Mouse (Mus musculus) CH12F3 (cell line): ENCODE data around the gene Cd79b.

Experiments used
- in situ Hi-C: fragments of 300-500 bp; cut with MboI; formaldehyde crosslinking; loops from 2 replicates; pipeline ENCODE4 v1.14.3; 2020; ENCODE audit warnings: low sequenced_read_pairs

Gene Cd79b

DNA sequence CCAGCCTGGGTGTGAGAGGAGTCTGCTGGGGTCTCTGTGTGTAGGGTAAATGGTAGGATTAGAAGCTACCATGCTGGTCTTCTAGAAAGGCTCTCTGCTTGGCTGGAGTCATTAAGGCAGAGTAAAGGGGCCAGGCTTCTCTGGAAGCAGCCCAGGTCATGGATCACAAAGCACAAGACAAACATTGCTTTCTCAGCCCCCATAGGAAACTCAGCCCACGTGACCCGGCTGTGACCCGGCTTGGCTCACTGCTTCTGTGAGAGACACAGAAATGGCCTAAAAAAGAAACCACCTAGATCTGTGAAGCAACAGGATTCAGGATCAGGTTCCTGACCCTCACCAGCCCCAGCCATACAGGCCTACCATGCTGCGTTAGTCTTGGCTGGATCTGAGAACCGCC, 10.3 kb upstream of the Cd79b start:
- in situ Hi-C loops = loop anchor here (5.0 kb wide), 1 partner anchor 67 kb away; no protein-coding TSS in a partner anchor

DNA sequence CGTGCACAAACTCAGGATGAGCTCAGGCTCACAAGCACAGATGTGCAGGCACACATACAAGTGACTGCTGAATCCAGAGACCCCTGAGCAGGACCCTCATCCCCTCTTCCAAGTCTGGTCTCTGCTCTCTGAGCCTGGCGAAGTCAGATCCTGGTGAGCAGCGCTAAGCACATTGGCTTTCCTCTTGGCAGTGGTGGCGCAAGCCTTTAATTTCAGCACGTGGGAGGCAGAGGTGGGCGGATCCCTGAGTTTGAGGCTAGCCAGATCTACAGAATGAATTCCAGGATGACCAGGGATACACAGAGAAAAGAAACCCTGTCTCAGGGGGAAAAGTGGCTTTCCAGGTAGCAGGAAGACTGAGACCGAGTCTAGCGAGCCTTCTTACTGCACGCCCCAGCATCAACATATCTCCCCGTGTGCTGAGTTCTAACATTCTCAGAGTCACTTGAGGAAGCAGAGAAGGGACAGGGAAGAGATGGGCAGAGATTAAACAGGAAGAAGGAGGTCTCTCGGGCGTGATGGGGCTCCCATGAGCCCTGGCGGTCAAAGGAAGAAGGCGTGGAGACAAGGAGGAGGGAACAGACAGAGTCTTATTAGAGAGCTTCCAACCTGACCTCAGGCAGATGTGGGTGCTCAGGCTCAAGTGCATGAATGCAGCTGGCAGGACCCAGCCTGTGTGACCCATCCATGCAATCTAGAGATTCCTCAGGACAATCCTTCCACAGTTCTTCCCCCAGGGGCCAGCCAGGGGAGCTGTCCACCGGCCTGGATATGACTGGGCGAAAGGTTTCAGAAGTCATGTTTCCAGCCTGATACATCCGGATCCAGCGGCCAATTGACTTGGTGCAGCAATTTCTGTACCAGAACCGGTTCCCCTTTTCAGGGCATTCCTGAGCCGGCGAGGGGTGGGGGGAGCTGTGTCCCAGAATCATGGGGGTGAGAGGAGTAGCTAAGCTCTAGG, 4.1 kb upstream of the Cd79b start:
- in situ Hi-C loops = no loop called here

DNA sequence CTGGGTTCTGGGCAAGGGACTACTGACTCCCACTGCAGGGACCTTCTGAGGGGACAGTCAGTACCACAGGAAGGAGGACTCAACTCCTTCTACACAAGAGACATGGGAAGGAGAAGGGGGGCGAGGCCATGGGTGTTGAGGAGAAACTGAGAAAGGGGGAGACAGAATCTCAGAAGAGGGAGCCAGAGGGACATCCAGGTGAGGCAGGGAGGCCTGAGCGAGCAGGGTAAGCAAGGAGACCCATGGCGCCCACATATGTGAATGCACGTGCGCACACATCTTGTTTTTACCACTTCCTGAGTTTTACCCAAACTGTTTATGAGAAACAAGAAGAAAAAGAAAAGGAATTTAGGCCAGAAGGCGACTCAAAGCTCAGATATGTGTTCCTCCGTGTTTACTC, 3.2 kb upstream of the Cd79b start:
- in situ Hi-C loops = no loop called here

DNA sequence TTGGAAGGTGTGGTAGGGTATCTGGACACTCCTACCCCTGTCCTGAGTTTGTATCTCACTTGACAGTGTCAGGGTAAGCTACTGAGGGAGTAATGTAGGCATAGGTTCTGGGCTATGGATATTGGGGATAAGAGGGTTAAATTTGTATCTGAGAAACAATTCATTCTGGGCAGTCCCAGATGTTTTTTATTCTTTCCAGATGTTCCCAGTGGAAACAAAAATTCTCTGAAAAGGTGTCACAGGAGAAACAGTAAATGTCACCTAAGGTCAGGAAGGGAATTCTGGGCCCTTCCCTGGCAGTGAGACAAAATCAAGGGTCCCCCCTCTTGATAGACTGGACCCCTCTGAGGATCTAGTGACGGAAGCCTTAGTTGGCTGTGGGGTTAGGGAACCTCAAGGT, 1.9 kb upstream of the Cd79b start:
- in situ Hi-C loops = no loop called here

- in situ Hi-C loops = no loop called here
Measured at GRCm38 (mm10) chr11:106313533-106313932, 1.0 kb downstream of the Cd79b start.

GRCm38 (mm10) chr11:106310123-106310522, 4.4 kb downstream of the Cd79b start:
- in situ Hi-C loops = no loop called here

GRCm38 (mm10) chr11:106308162-106308561, 6.4 kb downstream of the Cd79b start:
- in situ Hi-C loops = no loop called here

DNA sequence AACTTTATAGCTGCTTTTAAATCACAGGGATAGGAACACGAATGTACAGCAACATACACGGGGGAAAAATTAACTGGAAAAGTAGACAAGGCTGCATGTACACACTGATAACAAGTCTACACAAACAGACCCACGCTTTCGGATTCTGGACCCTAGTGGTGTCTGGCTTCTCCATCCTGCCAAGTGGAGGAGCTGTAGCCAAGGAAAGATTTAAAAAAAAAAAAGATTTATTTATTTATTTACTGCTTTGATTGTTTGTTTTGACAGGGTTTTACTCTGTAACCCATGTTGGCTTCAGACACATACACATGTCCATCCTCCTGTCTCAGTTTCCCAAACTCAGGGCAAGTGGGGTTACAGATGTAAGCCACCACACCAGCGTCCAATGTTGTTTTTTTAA, 7.1 kb downstream of the Cd79b start:
- in situ Hi-C loops = no loop called here

- in situ Hi-C loops = no loop called here
Measured at GRCm38 (mm10) chr11:106306758-106307157, 7.8 kb downstream of the Cd79b start.

DNA sequence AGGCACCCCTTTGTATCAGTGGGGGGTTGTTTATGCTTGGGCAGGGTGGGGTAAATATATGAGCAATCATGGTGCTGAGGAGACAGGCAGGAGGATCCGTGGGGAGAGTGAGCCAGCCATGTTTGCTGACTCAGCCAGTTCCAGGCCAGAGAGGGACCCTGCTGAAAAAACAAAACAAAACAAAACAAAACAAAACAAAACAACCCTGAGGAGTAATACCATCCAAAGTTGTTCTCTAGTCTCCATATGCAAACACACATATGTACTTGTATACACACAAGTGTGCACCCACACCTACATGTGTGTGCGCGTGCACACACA, 8.5 kb downstream of the Cd79b start:
- in situ Hi-C loops = no loop called here

GRCm38 (mm10) chr11:106305348-106306064, 9.1 kb downstream of the Cd79b start:
- in situ Hi-C loops = no loop called here

- in situ Hi-C loops = no loop called here
Measured at GRCm38 (mm10) chr11:106302634-106303033, 11.9 kb downstream of the Cd79b start.

DNA sequence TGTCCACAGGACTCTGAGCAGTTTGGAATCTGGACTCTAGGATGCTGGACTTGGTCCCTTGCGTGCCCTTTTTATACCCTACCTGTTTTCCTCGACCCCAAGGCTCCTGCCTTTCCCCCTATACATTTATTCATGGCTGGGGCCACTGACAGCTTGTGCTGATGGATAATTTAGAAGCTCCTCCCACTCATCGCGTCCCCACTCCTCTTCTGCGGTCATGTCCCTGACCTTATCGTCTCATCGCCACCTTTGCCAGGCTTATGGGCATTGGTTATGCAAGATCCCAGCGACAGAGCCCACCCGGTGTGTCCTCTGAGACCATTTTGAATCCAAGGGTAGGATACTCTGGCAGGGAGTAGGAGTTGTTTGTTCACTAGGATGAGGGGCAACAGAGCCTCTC, 12.8 kb downstream of the Cd79b start, which contains the start of gene Gh:
Gene Gh (minus strand): TSS at position 101 of the 400 bp plus-strand sequence.
- in situ Hi-C loops = no loop called here

- in situ Hi-C loops = no loop called here
Measured at GRCm38 (mm10) chr11:106291861-106292260, 22.7 kb downstream of the Cd79b start.

- in situ Hi-C loops = no loop called here
Measured at GRCm38 (mm10) chr11:106290376-106290775, 24.2 kb downstream of the Cd79b start.

DNA sequence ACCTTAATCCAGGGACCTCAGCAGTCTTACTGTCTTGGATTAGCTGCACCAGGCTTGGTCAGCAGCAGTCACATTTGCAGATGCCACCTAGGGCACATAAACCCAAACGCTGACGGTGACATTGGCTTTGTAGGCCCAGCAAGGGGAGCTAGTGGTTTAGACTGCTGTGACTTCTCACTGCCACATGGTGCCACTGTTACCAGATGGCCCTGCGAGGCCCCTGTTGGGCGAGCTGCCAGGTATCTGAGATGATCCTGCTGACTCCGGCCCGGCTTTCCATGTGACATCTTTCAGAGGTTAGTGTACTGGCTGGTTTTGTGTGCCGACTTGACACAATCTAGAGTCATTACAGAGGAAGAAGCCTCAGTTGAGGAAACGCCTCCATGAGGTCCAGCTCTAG, 25.2 kb downstream of the Cd79b start:
- in situ Hi-C loops = no loop called here

GRCm38 (mm10) chr11:106286987-106287386, 27.6 kb downstream of the Cd79b start:
- in situ Hi-C loops = no loop called here

DNA sequence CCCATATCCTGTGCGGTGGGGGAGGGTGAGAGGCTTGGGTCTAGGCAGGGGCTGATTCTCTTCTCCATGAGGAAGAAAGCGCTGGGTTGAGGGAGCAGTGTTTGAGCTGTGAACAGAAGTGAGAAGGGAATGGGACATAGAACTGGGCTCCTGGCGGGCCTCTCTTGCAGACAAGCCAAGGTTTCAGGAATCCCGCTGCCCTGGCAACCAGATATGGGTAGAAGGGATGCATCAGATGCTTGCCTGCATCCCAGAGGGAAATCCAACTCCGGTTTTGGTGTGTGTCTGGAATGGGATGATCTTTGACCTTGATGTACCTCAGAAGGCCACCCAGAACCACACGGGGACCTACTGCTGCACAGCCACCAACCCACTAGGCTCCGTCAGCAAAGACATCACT, 28.4 kb downstream of the Cd79b start:
- in situ Hi-C loops = no loop called here

- in situ Hi-C loops = no loop called here
Measured at GRCm38 (mm10) chr11:106284126-106284525, 30.4 kb downstream of the Cd79b start.

DNA sequence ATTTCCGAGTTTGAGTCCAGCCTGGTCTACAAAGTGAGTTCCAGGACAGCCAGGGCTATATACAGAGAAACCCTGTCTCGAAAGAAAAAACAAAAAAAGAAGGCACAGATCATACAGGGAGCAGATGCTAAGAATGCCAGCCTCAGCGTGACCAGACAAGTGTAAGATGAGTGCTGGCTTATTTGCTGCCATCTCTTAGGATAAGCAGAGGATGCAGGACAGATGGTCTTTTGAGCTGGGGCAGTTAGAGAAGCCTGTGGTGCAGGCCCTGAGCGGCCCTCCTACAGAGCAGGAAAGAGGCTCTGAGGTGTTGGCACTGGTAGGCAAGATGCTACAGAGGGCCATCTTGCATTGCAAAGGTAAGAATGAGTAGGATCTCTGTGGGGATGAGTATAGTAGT, 31.2 kb downstream of the Cd79b start:
- in situ Hi-C loops = no loop called here

GRCm38 (mm10) chr11:106282452-106282851, 32.1 kb downstream of the Cd79b start:
- in situ Hi-C loops = no loop called here

GRCm38 (mm10) chr11:106276454-106276853, 38.1 kb downstream of the Cd79b start, which contains the start of gene Tcam1:
Gene Tcam1 (plus strand): TSS chr11:106276672.
- in situ Hi-C loops = no loop called here
